Mouse (Mus musculus) heart, postnatal 0 days (tissue): ENCODE data around the gene Mns1.

Source experiments
- CTCF ChIP-seq: IDR thresholded peaks from 2 replicates; pipeline ENCODE4 v1.5.1; 2016; ENCODE audit warnings: antibody characterized with exemption, control low read depth, low read depth
- EP300 ChIP-seq: IDR thresholded peaks from 2 replicates; pipeline ENCODE4 v1.6.1; 2016; ENCODE audit warnings: antibody characterized with exemption, low read depth

DNA sequence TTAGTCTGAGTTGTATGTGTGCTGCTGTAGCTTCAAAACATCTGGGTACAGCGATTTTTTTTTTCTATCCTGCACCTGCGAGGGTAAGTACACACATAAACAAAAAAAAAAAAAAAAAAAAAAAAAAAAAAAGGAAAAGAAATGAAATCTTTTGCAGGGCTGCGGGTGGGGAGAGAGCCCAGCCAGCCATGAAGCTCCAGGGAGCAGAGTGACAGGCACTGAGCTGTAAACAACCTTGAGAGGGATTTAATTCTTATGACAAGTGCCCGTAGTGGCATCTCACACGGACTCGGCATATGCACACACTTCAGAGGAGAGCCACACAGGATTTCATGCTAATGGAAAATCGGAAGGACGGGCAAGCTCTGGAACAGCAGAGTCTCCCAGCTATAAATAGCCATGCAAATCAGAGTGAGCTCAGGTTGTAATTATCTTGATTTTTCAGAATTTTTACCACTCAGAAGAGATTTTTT is 43.9 kb upstream of the Mns1 start:
- TF ChIP-seq CTCF (no peak), EP300 (no peak)
